Mouse (Mus musculus): ENCODE results near the gene Kntc1. TPM values are rescaled to one million over a fixed set of nuclear protein-coding genes. Genes with fewer than 3 reads are reported as not detected.
"Not testable (repeated sequence)": the region's sequence is repeated elsewhere in the genome, so short reads cannot be mapped to it uniquely, and the experiment has no call there.

Kntc1 gene
- polyA plus RNA-seq (2014; fragmentation: Nextera tagmentation; extraction: Ambion mirVana): 24.1 and 26.0 TPM in 2 replicates

DNA sequence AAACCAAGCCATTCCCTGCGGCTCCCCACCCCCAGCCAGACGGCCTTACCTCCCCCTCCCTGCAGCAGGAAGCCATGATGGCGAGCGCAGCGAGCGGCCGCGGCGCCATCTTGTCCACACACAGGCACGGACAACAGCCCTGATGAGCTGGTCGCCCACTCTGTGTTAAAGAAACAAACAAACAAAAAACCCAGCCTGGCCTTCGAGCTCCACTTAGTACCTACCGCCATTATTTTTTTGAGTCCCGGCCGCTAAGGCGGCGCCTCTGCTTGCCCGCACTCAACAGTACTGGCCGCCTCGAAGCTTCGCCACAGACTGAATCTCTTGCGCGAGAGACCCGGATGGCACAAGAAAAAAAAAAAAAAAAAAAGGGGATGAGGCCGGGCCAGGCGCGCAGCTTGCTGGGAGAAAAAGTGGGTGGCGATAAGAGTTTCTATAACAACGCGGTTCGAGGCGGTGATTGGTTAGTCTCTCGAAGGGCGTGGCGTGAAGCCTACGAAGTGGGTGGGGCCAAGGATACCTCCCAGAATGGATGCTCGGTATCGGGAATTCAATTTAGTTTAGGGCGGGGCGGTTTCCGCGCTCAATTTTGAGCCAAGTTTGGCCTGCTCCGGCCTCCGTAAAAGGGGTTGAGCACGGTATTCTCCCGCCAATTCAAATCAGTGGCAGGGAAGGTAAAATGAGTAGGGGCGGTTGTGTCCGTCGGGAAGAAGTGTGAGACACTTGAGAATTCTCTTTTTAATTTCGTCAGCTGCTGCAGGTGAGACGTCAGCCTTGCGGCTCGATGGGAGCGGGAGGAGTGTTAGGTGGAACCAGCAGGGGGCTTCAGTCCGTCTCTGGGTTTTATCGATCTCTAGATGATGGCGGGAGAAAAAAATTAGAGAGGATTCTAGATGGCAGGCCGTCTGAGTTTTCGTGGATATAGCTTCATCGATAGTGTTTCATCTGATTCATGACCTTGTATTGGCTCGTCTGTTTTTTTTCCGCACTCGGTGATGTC is at the start of gene Kntc1, which contains the start of gene Rsrc2:
Kntc1 (plus strand) TSS at position 652 of the 1,000 bp plus-strand sequence.
Rsrc2 (minus strand) TSS at position 350 of the 1,000 bp plus-strand sequence.
- H3K4me1 ChIP-seq (ENCODE audit: control insufficient read depth, insufficient read depth, low read length): peaks cover 16% of the 10 kb centered on the region
- peak within 1 kb of the TSS; percentile 89 for H3K4me2 ChIP-seq (ENCODE audit: low read depth, low read length)
- no peaks in the 10 kb centered on the region for H3K9me3 ChIP-seq (ENCODE audit: control insufficient read depth, low read length)
- ATAC-seq (ENCODE audit: low read depth) (peak; percentile 98), DNase-seq (ENCODE audit: low spot score) (peak; percentile 100)
- H3K36me3 ChIP-seq (ENCODE audit: control insufficient read depth, insufficient read depth, low read length): peaks cover 22% of the 10 kb centered on the region
- peak within 1 kb of the TSS; percentile 98 for H3K27ac ChIP-seq (replicated peaks; ENCODE audit: low read depth, low read length)
- H3K27me3 ChIP-seq (replicated peaks; ENCODE audit: control insufficient read depth, insufficient read depth, low read length): no peaks in the 10 kb centered on the region
- under 1% methylated on average over 61 of the region's 63 CpGs for WGBS
- peak within 1 kb of the TSS; percentile 80 for H3K9ac ChIP-seq (ENCODE audit: low read depth, low read length)
- H3K4me3 ChIP-seq (ENCODE audit: low read depth, low read length): peak within 1 kb of the TSS; percentile 73

DNA sequence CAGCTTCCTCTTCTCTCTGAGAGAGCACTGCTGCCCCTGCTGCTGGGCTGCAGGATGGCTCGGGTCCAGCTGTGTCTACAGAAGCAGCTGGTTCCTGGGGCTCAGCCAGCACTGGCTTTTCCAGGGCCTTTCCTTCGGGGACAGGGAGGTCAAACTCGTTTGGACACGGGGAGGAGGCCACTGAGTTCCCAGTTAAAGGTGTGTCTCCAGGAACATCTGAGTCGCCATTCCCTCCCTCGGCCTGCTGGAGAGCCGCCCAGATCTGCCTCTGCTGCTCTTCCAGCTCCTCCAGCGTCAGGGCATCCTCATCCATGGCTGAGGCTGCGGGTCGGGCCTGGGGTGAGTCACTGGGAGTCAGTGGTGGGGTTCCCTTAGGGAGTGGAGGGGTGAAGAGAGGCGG is 48.9 kb upstream of the Kntc1 start:
- ATAC-seq (ENCODE audit: low read depth) (no peak), DNase-seq (ENCODE audit: low spot score) (no peak)
- no peaks in the 10 kb centered on the region for H3K27me3 ChIP-seq (replicated peaks; ENCODE audit: control insufficient read depth, insufficient read depth, low read length)
- WGBS: 69% methylated on average over 11 of the region's 11 CpGs
- no peak overlapping the region for H3K4me2 ChIP-seq (ENCODE audit: low read depth, low read length)
- H3K4me1 ChIP-seq (ENCODE audit: control insufficient read depth, insufficient read depth, low read length): no peaks in the 10 kb centered on the region
- peaks cover 86% of the 10 kb centered on the region for H3K36me3 ChIP-seq (ENCODE audit: control insufficient read depth, insufficient read depth, low read length)
- no peak overlapping the region for H3K27ac ChIP-seq (replicated peaks; ENCODE audit: low read depth, low read length)
- no peak overlapping the region for H3K4me3 ChIP-seq (ENCODE audit: low read depth, low read length)
- H3K9ac ChIP-seq (ENCODE audit: low read depth, low read length): no peak overlapping the region
- H3K9me3 ChIP-seq (ENCODE audit: control insufficient read depth, low read length): no peaks in the 10 kb centered on the region

DNA sequence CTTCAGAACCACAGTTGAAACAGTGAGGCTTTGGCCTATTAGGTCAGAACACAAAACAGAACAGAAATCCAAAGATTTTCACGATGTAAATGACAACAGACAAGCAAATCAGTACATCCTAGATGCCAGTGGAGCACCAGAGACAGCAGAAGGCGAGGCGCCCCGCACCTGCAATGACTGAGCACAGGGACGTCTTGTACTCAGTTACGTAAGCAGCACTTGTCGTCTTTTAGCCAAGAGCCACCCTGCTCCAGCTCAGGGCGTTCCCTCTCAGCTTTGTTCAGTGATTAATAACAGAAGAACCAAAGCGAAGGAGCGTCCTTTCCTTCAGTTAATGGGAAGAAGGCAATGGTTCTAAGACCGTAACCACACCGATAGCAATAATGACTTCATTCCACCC is 40.9 kb upstream of the Kntc1 start:
- H3K36me3 ChIP-seq (ENCODE audit: control insufficient read depth, insufficient read depth, low read length): peaks cover 98% of the 10 kb centered on the region
- DNase-seq (ENCODE audit: low spot score): no peak

DNA sequence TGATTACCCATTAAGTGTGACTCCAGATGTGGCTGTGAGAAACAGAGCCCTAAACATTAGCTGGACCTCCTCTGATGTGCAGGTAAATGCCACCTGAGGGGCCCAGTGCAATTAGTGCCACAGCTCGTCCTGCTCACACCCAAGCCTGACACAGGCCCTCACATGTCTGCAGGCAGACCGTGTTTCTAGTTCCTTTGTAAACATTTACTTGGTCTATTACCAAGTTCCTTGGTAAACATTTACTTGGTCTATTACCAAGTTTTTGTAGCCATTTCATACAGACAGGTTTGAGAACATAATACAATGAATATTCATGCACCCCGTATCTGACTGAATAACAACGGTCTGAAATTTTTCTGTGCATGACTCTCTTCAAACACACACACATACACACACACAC is 39.9 kb upstream of the Kntc1 start:
- WGBS: 83% methylated on average over 4 of the region's 4 CpGs

More for the DNA sequence above, 40.9 kb upstream of the Kntc1 start:
- no peak overlapping the region for H3K27ac ChIP-seq (replicated peaks; ENCODE audit: low read depth, low read length)
- H3K4me3 ChIP-seq (ENCODE audit: low read depth, low read length): no peak overlapping the region
- no peaks in the 10 kb centered on the region for H3K4me1 ChIP-seq (ENCODE audit: control insufficient read depth, insufficient read depth, low read length)
- H3K27me3 ChIP-seq (replicated peaks; ENCODE audit: control insufficient read depth, insufficient read depth, low read length): no peaks in the 10 kb centered on the region
- no peaks in the 10 kb centered on the region for H3K9me3 ChIP-seq (ENCODE audit: control insufficient read depth, low read length)
- 88% methylated on average over 12 of the region's 12 CpGs for WGBS
- H3K9ac ChIP-seq (ENCODE audit: low read depth, low read length): no peak overlapping the region
- H3K4me2 ChIP-seq (ENCODE audit: low read depth, low read length): no peak overlapping the region
- no peak for ATAC-seq (ENCODE audit: low read depth)

DNA sequence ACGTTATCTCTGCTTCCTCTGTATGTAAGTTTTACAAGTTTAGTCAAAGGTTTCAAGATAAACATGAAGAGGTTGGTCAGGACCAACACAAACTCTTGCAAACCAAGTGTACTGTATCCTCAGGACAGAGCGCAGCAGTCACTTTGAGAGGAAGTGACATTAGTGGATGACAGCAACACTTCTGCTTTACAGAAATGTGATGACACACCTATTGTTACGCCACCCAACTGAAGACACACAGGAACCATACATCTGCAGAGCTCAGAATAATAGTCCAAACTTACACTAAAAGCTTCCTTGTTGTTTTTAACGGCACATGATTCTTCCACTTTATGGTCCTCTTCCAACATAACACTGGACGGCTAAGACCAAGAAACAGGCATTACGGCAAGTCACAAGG is 35.7 kb upstream of the Kntc1 start:
- no peaks in the 10 kb centered on the region for H3K27me3 ChIP-seq (replicated peaks; ENCODE audit: control insufficient read depth, insufficient read depth, low read length)
- ATAC-seq (ENCODE audit: low read depth) (no peak), DNase-seq (ENCODE audit: low spot score) (no peak)
- H3K9me3 ChIP-seq (ENCODE audit: control insufficient read depth, low read length): no peaks in the 10 kb centered on the region
- no peak overlapping the region for H3K9ac ChIP-seq (ENCODE audit: low read depth, low read length)
- no peak overlapping the region for H3K4me3 ChIP-seq (ENCODE audit: low read depth, low read length)
- H3K36me3 ChIP-seq (ENCODE audit: control insufficient read depth, insufficient read depth, low read length): peaks cover 91% of the 10 kb centered on the region
- H3K4me2 ChIP-seq (ENCODE audit: low read depth, low read length): no peak overlapping the region
- peaks cover 9% of the 10 kb centered on the region; the same call in 1 of the 2 replicates for H3K4me1 ChIP-seq (ENCODE audit: control insufficient read depth, insufficient read depth, low read length)
- WGBS: 93% methylated on average over 6 of the region's 6 CpGs
- no peak overlapping the region for H3K27ac ChIP-seq (replicated peaks; ENCODE audit: low read depth, low read length)

More for the DNA sequence above, 39.9 kb upstream of the Kntc1 start:
- no peak overlapping the region for H3K27ac ChIP-seq (replicated peaks; ENCODE audit: low read depth, low read length)
- H3K4me2 ChIP-seq (ENCODE audit: low read depth, low read length): no peak overlapping the region
- no peaks in the 10 kb centered on the region for H3K4me1 ChIP-seq (ENCODE audit: control insufficient read depth, insufficient read depth, low read length)
- H3K4me3 ChIP-seq (ENCODE audit: low read depth, low read length): no peak overlapping the region
- DNase-seq (ENCODE audit: low spot score) (no peak), ATAC-seq (ENCODE audit: low read depth) (no peak)
- H3K9me3 ChIP-seq (ENCODE audit: control insufficient read depth, low read length): no peaks in the 10 kb centered on the region
- no peak overlapping the region for H3K9ac ChIP-seq (ENCODE audit: low read depth, low read length)
- no peaks in the 10 kb centered on the region for H3K27me3 ChIP-seq (replicated peaks; ENCODE audit: control insufficient read depth, insufficient read depth, low read length)
- H3K36me3 ChIP-seq (ENCODE audit: control insufficient read depth, insufficient read depth, low read length): peaks cover 98% of the 10 kb centered on the region

DNA sequence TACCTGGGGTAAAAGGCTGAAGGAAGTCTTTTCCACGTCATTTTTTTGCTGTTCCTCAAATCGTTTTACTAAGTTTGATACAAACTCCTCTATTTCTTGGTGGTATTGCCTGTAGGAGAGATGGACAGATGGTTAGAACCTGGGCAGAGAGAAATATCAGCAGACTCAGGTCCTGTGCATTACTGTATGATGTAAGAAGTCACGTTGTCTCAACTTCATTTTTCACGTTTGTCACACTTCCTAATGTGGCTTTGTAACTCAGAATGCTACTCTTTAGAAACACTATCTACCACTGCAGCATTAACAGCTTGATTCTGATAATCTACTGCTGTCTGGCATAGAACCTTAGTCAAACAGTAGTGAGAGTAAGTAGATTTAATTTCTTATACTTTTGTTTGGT is 34.9 kb upstream of the Kntc1 start:
- DNase-seq (ENCODE audit: low spot score) (no peak), ATAC-seq (ENCODE audit: low read depth) (no peak)
- 92% methylated on average over 4 of the region's 4 CpGs for WGBS
- no peak overlapping the region for H3K4me2 ChIP-seq (ENCODE audit: low read depth, low read length)
- H3K27me3 ChIP-seq (replicated peaks; ENCODE audit: control insufficient read depth, insufficient read depth, low read length): no peaks in the 10 kb centered on the region
- no peak overlapping the region for H3K4me3 ChIP-seq (ENCODE audit: low read depth, low read length)
- H3K4me1 ChIP-seq (ENCODE audit: control insufficient read depth, insufficient read depth, low read length): peaks cover 12% of the 10 kb centered on the region; the same call in 1 of the 2 replicates
- no peak overlapping the region for H3K9ac ChIP-seq (ENCODE audit: low read depth, low read length)
- H3K27ac ChIP-seq (replicated peaks; ENCODE audit: low read depth, low read length): no peak overlapping the region
- H3K9me3 ChIP-seq (ENCODE audit: control insufficient read depth, low read length): no peaks in the 10 kb centered on the region
- peaks cover 83% of the 10 kb centered on the region for H3K36me3 ChIP-seq (ENCODE audit: control insufficient read depth, insufficient read depth, low read length)

DNA sequence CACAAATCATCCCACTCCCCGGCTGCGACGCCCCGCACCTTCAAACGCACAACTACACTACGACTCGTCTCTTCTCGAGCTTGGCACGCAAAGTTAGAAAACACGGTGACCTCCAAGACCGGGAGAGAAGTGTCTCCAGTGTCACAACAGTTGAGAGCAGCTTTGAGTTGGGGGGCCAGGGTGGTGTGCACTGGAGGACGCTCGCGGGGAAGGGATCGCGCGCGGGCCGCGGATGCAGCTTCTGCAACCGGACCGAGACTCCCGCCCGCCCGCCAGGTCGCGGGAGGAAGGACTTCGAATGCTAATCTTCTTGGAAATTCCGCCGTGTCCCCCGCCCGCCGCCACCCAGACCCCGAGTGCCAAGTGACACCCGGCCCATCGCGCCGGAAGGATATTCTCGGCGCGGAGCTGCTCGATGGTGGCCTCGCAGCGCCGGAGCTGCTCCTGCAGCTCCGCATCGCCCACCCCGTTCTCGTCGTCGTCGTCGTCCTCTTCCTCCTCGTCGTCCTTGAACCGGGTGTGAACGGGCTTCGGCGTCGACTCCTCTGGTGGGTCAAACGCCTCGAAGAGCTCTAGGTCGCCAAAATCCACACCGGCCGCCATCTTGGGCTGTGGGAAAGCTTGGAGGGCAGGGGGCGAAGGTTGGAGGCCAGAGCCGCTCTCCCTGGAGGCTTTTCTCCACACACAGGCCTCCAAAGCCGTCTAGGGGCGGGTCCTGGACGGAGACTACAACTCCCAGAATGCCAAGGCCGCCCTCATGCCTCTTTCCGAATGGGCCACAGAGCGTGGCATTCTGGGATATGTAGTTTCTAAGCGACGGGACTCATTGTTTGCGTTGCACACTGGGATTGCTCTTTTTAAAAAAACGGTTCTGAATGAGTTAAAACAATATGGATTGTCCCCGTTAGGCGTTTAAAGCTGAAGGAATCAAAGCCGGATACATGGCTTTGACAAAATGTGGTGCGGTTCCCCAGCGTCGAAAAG is 28.9 kb upstream of the Kntc1 start, which contains the start of gene Zcchc8:
Zcchc8 (minus strand) TSS at position 773 of the 984 bp plus-strand sequence.
- H3K27me3 ChIP-seq (replicated peaks; ENCODE audit: control insufficient read depth, insufficient read depth, low read length): no peaks in the 10 kb centered on the region
- H3K27ac ChIP-seq (replicated peaks; ENCODE audit: low read depth, low read length): peak within 1 kb of the TSS; percentile 85
- DNase-seq (ENCODE audit: low spot score): peak; percentile 99
- H3K9ac ChIP-seq (ENCODE audit: low read depth, low read length): peak within 1 kb of the TSS; percentile 94
- peak; percentile 100 for ATAC-seq (ENCODE audit: low read depth)
- H3K4me2 ChIP-seq (ENCODE audit: low read depth, low read length): peak within 1 kb of the TSS; percentile 81
- WGBS: under 1% methylated on average over 57 of the region's 83 CpGs
- H3K4me3 ChIP-seq (ENCODE audit: low read depth, low read length): peak within 1 kb of the TSS; percentile 89
- no peaks in the 10 kb centered on the region for H3K9me3 ChIP-seq (ENCODE audit: control insufficient read depth, low read length)
- H3K4me1 ChIP-seq (ENCODE audit: control insufficient read depth, insufficient read depth, low read length): peaks cover 12% of the 10 kb centered on the region
- H3K36me3 ChIP-seq (ENCODE audit: control insufficient read depth, insufficient read depth, low read length): peaks cover 25% of the 10 kb centered on the region

DNA sequence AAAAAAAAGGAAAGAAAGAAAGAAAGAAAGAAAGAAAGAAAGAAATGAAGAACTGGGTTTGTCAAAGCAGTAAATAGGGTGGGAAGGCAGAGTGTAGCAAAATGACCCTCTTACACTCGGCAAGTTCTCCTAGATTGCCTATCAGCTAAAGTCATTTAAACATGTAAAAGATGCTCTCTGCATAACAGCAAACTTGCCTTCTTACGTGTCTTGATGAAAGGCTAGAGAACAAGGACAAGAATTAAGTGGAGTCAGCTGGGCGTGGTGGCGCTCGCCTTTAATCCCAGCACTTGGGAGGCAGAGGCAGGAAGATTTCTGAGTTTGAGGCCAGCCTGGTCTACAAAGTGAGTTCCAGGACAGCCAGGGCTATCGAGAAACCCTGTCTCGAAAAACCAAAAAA is 25.7 kb upstream of the Kntc1 start:
- H3K27me3 ChIP-seq (replicated peaks; ENCODE audit: control insufficient read depth, insufficient read depth, low read length): not testable (repeated sequence)
- 90% methylated on average over 7 of the region's 7 CpGs for WGBS

More for the DNA sequence above, 25.7 kb upstream of the Kntc1 start:
- peaks cover 18% of the 10 kb centered on the region for H3K36me3 ChIP-seq (ENCODE audit: control insufficient read depth, insufficient read depth, low read length)
- not testable (repeated sequence) for H3K4me2 ChIP-seq (ENCODE audit: low read depth, low read length); H3K27ac ChIP-seq (replicated peaks; ENCODE audit: low read depth, low read length); H3K9me3 ChIP-seq (ENCODE audit: control insufficient read depth, low read length); DNase-seq (ENCODE audit: low spot score); ATAC-seq (ENCODE audit: low read depth); H3K4me3 ChIP-seq (ENCODE audit: low read depth, low read length); H3K9ac ChIP-seq (ENCODE audit: low read depth, low read length); H3K4me1 ChIP-seq (ENCODE audit: control insufficient read depth, insufficient read depth, low read length)

All from embryonic facial prominence, embryonic 14.5 days (tissue).